Mouse (Mus musculus) spleen, adult 18-20 months (tissue): ENCODE measurements around the gene Syn1.

Experiments
- DNase-seq, 2 experiments: peaks; one replicate each; pipeline ENCODE4 v3.0.0; 2022; ENCODE audit warnings: mixed read lengths in 2 of 2

Syn1 gene

DNA sequence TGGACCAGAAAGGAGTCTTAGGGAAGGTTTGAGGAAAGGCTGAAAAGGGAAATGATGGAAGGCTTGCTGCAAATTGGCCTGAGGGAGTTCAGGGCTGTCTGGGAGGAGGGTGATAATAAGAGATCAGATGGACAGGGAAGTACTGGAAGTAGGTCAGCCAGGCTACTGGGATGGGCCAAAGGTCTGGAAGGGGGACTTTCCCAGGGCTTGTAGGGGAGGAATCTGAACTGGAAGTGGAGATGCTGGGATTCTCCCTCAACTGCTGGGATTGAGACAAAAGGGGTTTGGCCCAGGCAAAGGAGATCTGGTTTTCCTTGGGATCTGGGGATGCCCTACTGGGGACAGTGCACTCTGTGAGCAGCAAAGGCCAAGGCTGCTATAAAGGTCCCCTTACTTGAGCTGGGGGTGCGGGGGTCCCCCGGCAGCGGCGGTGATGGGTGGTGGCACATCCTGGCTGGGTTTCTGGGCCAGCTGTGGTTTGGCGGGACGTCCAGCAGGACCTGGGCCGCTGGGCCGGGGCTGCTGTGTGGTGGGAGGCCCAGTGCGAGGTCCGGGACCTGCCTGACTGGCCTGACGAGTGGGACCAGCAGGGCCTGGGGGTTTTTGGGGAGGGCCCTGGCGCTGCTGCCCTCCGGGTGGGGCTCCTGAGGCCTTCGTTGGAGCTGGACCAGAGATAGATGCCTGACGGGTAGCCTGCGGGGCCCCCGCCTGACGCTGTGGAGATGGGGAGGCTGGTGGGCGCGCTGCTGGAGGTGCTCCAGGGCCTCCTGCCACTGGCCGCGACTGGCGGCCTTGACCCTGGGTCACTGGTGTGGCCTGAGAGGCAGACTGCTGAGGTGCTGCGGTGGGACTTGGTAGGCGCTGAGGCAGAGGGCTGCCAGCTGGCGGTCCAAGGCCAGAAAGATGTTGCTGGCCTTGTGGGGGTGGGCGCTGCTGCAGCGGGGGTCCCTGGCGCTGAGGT lies 58.4 kb downstream of the Syn1 start:
- DNase-seq = no peak

GRCm38 (mm10) chrX:20861453-20862104 lies 59.2 kb downstream of the Syn1 start:
- DNase-seq = no peak

DNA sequence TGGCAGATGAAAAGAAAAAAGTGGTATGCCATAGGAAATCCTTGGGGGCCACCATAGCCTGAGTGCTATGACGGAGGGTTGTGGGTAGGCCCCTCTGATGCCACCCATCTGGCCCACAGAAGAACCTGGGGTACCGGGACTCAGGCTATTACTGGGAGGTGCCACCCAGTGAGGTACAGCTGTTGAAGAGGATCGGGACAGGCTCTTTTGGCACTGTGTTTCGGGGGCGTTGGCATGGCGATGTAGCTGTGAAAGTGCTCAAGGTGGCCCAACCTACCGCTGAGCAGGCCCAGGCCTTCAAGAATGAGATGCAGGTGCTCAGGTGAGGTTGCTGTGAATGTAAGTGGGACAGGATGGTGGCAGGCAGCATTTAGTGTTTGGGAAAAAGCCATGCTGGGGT lies 67.0 kb downstream of the Syn1 start:
- DNase-seq = no peak

DNA sequence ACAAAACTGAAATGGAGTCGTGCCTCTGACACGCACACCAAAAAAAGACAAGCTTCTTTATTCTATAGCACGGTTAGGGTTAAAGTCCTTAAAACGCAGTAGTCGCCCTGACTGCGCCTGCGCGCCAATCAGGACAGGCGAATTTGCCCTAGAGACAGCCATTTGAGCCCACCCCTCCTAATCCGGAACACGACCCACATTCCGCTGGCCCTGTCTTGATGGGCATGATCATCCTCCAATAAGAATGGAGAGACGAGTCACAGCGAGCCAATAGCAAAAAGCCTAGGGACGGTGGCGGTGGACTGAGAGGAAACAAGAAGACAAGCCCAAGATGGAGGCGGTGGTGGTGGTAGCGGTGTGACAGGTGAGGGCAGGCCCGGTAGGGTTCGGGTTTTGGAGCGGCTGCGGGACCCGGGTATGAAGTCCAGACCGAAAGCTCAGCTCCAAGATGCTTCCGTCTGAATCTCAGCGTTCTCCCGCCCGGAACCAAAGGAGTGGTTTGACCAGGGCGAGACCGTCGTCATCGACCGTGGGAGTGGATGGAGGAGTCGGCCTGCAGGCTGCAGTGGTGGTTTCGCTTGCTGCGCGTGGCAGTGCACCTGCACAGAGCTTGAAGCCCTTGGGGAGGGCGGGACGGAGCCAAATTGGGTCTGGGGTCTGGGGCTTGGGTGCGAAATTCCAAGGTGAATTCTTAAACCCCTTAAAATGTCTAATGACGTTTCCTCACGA lies 72.4 kb downstream of the Syn1 start:
- DNase-seq = peak; percentile 71 to 81

DNA sequence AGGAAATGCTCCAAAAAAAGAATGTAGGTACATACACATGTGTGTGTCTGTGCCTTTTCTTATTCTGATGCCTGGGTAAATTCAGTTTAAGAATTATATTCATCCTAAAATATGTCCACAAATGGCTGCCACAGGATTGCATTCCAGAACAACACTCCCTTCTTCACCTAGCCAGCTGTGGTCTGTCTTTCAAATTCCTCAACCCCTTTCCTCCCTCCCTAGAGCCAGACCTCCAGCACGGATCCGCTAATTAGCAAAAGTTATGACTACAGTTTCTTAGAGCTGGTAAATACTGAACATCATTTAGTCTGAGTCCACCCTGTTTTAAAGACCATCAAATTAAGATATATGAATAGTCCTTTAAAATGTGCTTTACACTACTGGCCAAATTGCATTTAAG lies 73.0 kb downstream of the Syn1 start:
- no peak for DNase-seq

GRCm38 (mm10) chrX:20847232-20847631 lies 73.6 kb downstream of the Syn1 start:
- DNase-seq = no peak

DNA sequence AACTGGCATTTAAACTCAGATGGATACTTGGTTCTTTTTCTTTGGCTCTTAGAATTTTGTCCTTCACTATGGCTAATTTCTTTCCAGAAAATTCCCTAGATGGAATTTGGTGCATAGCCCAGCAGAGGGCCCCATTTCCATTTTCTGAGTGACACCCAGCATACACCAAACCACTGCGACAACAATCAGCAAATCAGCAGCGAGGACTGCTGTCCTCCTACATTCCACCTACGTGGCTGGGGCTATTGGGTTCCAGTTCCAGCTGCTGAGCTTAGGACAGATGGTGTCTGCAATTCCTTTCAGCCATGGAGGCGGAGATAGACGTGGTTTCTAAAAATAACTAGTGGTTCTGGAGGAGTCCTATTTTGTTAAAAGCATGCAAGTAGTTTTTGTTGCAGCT lies 91.9 kb downstream of the Syn1 start:
- no peak for DNase-seq

DNA sequence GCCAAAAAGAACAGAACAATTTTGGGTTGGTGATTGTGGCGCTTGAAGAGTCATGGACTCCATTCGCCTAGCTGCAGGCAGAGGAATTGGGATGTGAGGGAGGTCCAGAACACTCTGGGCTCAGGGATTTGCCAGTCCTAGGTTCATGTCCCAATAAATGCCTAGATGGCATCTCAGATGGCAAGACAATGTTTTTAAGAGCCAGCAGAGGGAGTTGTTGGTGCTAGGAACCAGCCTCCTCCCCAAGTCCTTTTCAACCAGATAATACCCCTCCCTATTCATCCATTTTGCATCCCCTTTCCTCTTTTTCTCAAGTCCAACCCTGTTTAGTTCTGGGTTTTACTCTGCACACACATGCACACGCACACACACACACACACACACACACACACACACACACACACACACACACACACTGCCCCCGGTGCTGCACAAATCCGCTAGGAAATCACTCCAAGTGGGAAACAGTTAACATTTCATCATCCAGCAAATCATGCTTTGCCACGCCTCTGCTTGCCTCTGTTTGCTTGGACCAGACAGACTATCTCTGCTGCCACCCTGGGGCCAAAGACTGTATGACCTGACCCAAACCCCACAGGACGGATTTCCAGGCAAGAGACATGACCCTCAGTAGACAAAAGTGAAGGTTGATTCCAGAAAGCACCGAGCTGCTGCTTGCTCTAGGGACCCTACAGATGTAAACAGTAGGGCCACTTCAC lies 100.9 kb downstream of the Syn1 start:
- peak; percentile 16 to 47 for DNase-seq

GRCm38 (mm10) chrX:20819204-20819628 lies 101.6 kb downstream of the Syn1 start:
- peak; percentile 66 to 74 for DNase-seq

GRCm38 (mm10) chrX:20816974-20817373 lies 103.8 kb downstream of the Syn1 start:
- no peak for DNase-seq
